Mouse (Mus musculus) erythroid progenitor cell, adult 5-6 weeks (primary cell): ENCODE measurements around the gene St8sia1. TPM values are rescaled to one million over a fixed set of nuclear protein-coding genes. Genes with fewer than 3 reads are reported as not detected.

Source experiments
- ATAC-seq: replicated peaks from 2 replicates; pipeline ENCODE4 v1.8.0; 2016; ENCODE audit warnings: moderate number of reproducible peaks, mild to moderate bottlenecking, moderate TSS enrichment, inconsistent platforms; ENCODE audit not compliant: poor library complexity, low FRiP score, severe bottlenecking
- total RNA-seq, 2 experiments: library from RNA; stranded (forward) in 1 of 2; stranded (reverse) in 1 of 2; fragments of 150-400 nt in 1 of 2; fragments of 186-747, 209-891 nt in 1 of 2; gene quantifications; 2 replicates each; pipeline versions ENCODE4 v1.2.3 to v1.2.4; 2015 to 2017; ENCODE audit warnings: low replicate concordance in 2 of 2

Gene St8sia1
- total RNA-seq, 2 experiments from 2014 or later = 1.7 TPM; not detected in 1

DNA sequence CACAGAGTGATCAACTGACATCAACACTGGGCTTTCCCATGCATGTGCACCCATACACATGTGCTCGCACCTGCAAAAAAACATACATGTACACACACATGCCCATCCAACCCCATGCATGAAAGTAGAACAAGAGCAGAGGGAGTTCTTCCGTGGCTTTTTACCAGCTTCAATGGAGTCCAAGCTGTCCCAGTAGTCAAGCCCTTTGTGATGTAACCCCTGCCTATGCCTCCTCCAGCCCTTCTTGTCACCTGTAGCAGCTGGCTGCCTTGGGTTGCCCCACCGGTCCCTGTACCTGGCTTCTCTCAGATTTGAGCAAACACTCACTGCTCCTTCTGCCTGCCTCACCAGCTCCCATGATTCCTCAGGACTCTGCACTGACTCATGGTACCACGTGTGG lies 119.2 kb downstream of the St8sia1 start:
- no peak for ATAC-seq

GRCm38 (mm10) chr6:142844061-142844460 lies 120.2 kb downstream of the St8sia1 start:
- no peak for ATAC-seq

- no peak for ATAC-seq
Observed at GRCm38 (mm10) chr6:142838501-142838900, 125.8 kb downstream of the St8sia1 start.

DNA sequence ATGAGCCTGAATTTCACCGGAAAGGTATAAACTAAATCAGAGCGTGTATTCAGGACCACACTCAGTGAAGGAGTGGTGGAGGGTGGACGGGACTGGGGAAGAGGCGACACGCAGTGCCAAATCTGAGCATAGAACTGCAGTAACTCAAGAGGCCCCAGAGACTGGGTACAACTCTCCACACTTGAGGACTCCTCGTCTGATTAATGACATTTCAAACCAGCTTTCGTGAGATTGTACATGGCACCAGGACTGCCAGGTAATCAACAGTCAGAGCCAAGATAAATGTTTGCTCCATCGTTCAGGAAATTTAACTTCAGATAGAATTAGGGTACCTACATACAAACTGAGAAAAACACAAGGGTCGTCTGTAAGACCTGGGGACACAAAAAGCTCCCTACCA lies 126.9 kb downstream of the St8sia1 start:
- no peak for ATAC-seq

GRCm38 (mm10) chr6:142835726-142836125 lies 128.5 kb downstream of the St8sia1 start:
- no peak for ATAC-seq

DNA sequence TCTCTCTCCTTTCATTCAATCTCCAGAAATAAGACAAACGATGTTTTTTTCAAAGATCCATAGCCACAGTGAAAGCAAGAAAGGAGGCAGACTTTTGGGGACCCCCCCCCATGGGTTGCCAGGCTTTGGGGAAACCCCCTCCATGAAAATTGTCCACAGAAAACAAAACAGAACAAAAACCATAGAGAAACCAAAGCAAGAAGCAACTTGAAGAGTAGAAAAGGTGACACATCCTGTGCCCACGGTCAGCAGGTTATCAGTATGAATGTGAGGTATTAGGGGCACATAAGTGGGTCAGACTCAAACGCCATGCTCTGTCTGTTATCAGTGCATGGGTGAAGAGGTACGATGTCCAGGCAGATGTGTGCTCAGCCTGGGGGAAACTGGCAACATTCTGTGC lies 129.3 kb downstream of the St8sia1 start:
- no peak for ATAC-seq

DNA sequence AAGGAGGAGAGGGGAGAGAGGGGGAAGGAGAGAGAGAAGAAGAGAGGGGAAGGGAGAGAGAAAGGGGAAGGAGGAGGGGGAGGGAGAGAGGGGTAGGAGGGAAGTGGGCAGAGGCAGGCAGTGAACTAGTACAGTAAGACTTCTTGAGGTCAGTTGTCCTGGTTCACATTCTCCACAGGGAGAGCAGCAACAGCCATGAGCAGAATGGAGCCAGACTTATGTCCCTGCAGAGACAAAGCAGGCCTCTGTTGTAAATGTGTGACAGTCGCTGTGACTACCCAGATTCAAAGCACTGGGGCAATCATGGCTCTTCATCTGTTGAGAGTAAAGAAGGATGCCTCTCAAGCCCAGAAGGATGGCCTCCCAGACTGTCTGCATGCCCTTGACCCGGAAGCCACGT lies 132.5 kb downstream of the St8sia1 start:
- no peak for ATAC-seq

GRCm38 (mm10) chr6:142831243-142831642 lies 133.0 kb downstream of the St8sia1 start:
- ATAC-seq = no peak

- ATAC-seq = no peak
Observed at GRCm38 (mm10) chr6:142830221-142830620, 134.0 kb downstream of the St8sia1 start.

- no peak for ATAC-seq
Observed at GRCm38 (mm10) chr6:142825449-142825848, 138.8 kb downstream of the St8sia1 start.

- no peak for ATAC-seq
Observed at GRCm38 (mm10) chr6:142823008-142823787, 141.1 kb downstream of the St8sia1 start.

DNA sequence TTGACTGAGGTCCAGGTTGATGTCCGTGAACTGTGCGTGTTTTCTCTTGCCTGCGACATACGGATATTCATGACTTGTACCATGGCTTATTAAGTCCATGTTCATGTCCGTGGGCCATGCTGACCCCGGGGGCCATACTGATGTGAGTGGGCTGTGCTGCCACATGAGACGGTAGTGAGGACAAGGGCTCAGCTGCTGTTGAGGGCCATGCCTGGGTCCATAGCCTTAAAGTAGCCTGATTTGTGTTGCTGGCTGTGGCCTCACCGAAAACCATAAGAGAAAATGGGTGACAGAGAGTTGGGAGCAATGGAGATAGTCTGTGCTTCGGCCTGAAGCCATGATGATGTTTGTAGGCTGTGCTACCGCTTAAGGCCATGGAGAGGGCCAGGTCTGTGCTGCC lies 145.9 kb downstream of the St8sia1 start:
- ATAC-seq = no peak

DNA sequence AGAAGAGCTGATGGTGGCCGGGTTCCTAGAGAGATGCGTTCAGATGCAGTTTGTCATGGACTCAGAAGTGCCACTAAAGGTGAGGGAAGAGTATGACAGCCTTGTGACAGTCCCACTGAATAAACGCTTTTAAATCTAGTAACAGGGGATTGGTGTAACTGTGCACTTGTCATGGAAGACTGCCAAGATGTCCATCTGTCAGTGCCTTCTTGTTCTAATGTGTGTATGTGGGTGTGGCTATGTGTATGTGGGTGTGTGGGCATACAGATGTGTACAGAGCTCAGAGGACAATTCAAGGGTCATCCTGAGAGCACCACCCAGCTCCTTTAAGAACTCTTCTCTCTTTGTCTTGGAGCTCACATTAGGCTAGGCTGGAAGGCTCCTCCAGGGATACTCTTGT lies 148.7 kb downstream of the St8sia1 start:
- no peak for ATAC-seq

DNA sequence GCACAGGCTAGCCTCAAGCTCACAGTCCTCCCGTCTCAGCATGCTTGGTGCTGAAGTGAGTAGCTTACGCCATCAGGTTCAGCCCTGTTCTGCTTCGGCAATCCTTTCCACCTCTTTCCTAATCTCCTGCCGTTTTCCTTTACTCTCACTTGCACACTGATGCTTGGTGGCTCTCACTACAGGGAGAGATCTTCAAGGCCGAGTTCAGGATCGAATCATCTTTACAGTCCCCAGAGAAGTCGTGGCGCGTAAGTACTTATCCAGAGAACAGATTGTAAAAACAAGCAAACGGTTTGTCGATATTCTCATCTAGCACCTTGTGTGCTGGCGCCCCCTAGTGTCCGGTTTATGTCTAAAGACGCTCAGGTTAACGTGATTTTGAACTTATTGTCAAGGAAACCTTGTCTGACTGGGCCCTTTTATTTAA lies 149.7 kb downstream of the St8sia1 start:
- no peak for ATAC-seq

GRCm38 (mm10) chr6:142814011-142814410 lies 150.2 kb downstream of the St8sia1 start:
- no peak for ATAC-seq

- no peak for ATAC-seq
Observed at GRCm38 (mm10) chr6:142812969-142813368, 151.3 kb downstream of the St8sia1 start.

- no peak for ATAC-seq
Observed at GRCm38 (mm10) chr6:142810239-142810638, 154.0 kb downstream of the St8sia1 start.

DNA sequence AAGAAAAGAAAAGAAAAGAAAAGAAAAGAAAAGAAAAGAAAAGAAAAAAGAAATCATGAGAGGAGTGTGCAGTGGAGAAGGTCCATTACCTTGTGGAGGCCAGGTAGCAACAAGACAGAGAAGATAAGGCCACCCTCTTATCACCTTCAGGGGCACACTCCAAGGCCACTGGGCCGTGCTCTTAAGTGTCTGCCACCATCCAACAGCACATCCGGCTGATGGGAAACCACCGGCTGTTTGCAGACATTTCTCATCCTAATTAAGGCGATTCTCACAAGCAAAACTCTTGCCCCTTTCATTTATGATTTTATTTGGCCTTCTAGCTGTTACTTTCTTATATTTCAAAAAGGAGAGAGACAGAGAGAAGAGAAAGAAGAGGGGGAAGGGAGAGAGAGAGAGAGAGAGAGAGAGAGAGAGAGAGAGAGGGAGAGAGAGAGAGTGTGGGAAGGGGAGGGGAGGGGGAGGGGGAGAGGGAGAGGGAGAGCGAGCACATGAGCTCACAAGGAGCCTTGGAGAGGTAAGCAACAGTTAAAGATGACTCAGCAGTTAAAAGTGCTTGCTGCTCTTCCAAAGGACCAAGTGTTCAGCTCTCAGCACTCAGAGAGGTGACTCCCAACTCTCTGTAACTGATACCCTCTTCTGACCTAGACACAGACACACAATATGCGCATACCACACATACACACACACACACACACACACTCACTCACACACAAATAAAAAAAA lies 154.7 kb downstream of the St8sia1 start:
- no peak for ATAC-seq

DNA sequence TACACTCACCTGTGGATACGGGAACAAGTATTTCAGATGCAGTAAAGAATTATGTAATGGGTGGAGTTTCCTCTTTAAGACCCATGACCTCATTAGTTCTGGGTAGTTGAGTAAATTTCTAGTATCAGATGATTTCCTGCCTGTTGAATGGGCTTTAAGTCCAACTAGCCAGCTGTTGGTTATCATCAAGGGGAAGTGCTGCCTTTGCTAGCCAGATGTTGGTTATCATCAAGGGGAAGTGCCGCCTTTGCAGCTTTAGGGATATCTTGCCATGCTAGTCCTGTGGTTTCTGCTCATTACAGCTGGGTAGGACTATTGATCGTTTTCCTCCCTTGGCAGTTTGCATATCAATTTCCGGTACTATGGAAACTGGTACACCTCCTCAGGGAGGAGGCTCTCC lies 157.9 kb downstream of the St8sia1 start:
- ATAC-seq = no peak

GRCm38 (mm10) chr6:142804402-142804801 lies 159.8 kb downstream of the St8sia1 start, which contains the start of gene Sult6b2:
Gene Sult6b2, minus strand, starts transcription at chr6:142804502.
- no peak for ATAC-seq
